Mouse (Mus musculus) central nervous system, embryonic 11.5 days (tissue): Measurements from ENCODE around the gene Tex19.2. TPM values are rescaled to one million over a fixed set of nuclear protein-coding genes. Genes with fewer than 3 reads are reported as not detected.

Source experiments
- polyA plus RNA-seq: library from polyadenylated mRNA; depleted of rRNA; stranded (reverse); fragments of >200 nt; gene quantifications from 2 replicates; pipeline ENCODE4 v1.2.3, GENCODE M21; 2012; rRNA removed

Gene Tex19.2
- 0.06 TPM in 1 of 2 replicates, not detected in the other for polyA plus RNA-seq

GRCm38 (mm10) chr11:121118577-121118976 is at the start of gene Tex19.2:
Gene Tex19.2 (minus strand): TSS chr11:121118677.

GRCm38 (mm10) chr11:121159971-121160370 is 41.5 kb upstream of the Tex19.2 start, which contains the start of gene Uts2r:
Gene Uts2r (plus strand): TSS chr11:121160271.

DNA sequence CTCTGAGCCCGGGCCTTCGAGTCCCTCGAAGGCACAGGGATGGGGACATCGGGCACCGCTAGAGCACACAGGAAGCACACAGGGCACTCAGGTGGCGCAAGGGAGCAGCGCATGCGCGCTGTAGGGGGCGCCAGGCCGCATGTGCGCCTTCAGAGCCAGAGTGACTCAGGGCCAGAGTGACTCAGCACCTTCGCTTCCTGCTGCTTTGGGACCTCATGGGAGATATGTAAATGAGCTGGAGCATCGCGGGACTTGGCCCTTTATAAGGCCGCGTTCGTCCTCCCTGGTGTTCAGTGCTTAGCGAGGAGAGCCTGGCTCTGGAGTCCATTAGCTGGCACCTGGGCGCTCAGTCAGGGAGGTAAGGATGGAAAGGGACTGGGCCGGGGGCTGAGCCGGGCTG is 27.4 kb upstream of the Tex19.2 start, which contains the start of gene Tex19.1:
Gene Tex19.1 (plus strand): TSS at position 279 of the 400 bp plus-strand sequence.

GRCm38 (mm10) chr11:121081120-121081519 is 37.4 kb downstream of the Tex19.2 start, which contains the start of gene Sectm1a:
Gene Sectm1a (minus strand): TSS chr11:121081220.

Other genes with a start within 250 kb of the Tex19.2 start
- 6.2 and 6.9 TPM in 2 replicates for gene Ccdc57, start 185.8 kb downstream of the Tex19.2 start, polyA plus RNA-seq
- gene Slc16a3, start 170.2 kb downstream of the Tex19.2 start, polyA plus RNA-seq = 41.4 and 41.9 TPM in 2 replicates
- 140 and 150 TPM in 2 replicates for gene Csnk1d, start 127.3 kb downstream of the Tex19.2 start, polyA plus RNA-seq
- gene Cd7, start 79.3 kb downstream of the Tex19.2 start, polyA plus RNA-seq = 0.10 TPM in 1 of 2 replicates, not detected in the other
- 0.06 TPM in 1 of 2 replicates, not detected in the other for gene Sectm1b, start 55.1 kb downstream of the Tex19.2 start, polyA plus RNA-seq
- 0.05 TPM in 1 of 2 replicates, not detected in the other for gene Sectm1a, start 37.5 kb downstream of the Tex19.2 start, polyA plus RNA-seq
- gene Tex19.1, start 27.5 kb upstream of the Tex19.2 start, polyA plus RNA-seq = 0.02 and 0.15 TPM in 2 replicates
- gene Uts2r, start 41.6 kb upstream of the Tex19.2 start, polyA plus RNA-seq = 0.48 TPM in 1 of 2 replicates, not detected in the other
- 22.6 and 32.5 TPM in 2 replicates for gene Hexdc, start 85.8 kb upstream of the Tex19.2 start, polyA plus RNA-seq
- 9.9 and 10.5 TPM in 2 replicates for gene Ogfod3, start 86.0 kb upstream of the Tex19.2 start, polyA plus RNA-seq
- gene Cybc1, start 110.6 kb upstream of the Tex19.2 start, polyA plus RNA-seq = 31.4 and 43.7 TPM in 2 replicates
- gene Narf, start 118.6 kb upstream of the Tex19.2 start, polyA plus RNA-seq = 42.2 and 53.9 TPM in 2 replicates
- 32.7 and 53.7 TPM in 2 replicates for gene Foxk2, start 141.3 kb upstream of the Tex19.2 start, polyA plus RNA-seq
- 57.0 and 83.7 TPM in 2 replicates for gene Wdr45b, start 235.8 kb upstream of the Tex19.2 start, polyA plus RNA-seq